Mouse (Mus musculus) ZHBTc4 (cell line): ENCODE measurements around the gene Cnr2.
A peak's percentile ranks its signal among the peaks of the same experiment; 100 is the strongest.

Experiments
- DNase-seq: peaks from one replicate; pipeline ENCODE4 v3.0.0-alpha.2; 2011; ENCODE audit warnings: low read depth, low spot score

Gene Cnr2

GRCm38 (mm10) chr4:135895071-135895571 lies at the start of gene Cnr2:
TSS of gene Cnr2 (plus strand) at chr4:135895394.
- DNase-seq: no peak

- DNase-seq: no peak
Observed at GRCm38 (mm10) chr4:135847581-135847980, 47.6 kb upstream of the Cnr2 start.

GRCm38 (mm10) chr4:135850411-135851095 lies 44.6 kb upstream of the Cnr2 start:
- no peak for DNase-seq

GRCm38 (mm10) chr4:135851942-135852341 lies 43.3 kb upstream of the Cnr2 start:
- no peak for DNase-seq

- no peak for DNase-seq
Observed at GRCm38 (mm10) chr4:135853987-135854546, 41.1 kb upstream of the Cnr2 start.

GRCm38 (mm10) chr4:135854630-135855029 lies 40.6 kb upstream of the Cnr2 start:
- no peak for DNase-seq

GRCm38 (mm10) chr4:135855080-135855479 lies 40.1 kb upstream of the Cnr2 start:
- DNase-seq: peak; percentile 68

GRCm38 (mm10) chr4:135855536-135856222 lies 39.5 kb upstream of the Cnr2 start, which contains the start of gene Srsf10:
TSS of gene Srsf10 (plus strand) at chr4:135855747.
- DNase-seq: peak; percentile 100

GRCm38 (mm10) chr4:135856223-135857091 lies 38.7 kb upstream of the Cnr2 start:
- peak; percentile 77 for DNase-seq

- no peak for DNase-seq
Observed at GRCm38 (mm10) chr4:135857597-135858186, 37.5 kb upstream of the Cnr2 start.

- no peak for DNase-seq
Observed at GRCm38 (mm10) chr4:135868996-135869395, 26.2 kb upstream of the Cnr2 start.

GRCm38 (mm10) chr4:135870227-135871023 lies 24.8 kb upstream of the Cnr2 start:
- no peak for DNase-seq

- no peak for DNase-seq
Observed at GRCm38 (mm10) chr4:135872015-135872414, 23.2 kb upstream of the Cnr2 start.

GRCm38 (mm10) chr4:135872589-135873391 lies 22.4 kb upstream of the Cnr2 start:
- DNase-seq: no peak

- peak; percentile 97 for DNase-seq
Observed at GRCm38 (mm10) chr4:135873526-135874202, 21.5 kb upstream of the Cnr2 start, which contains the start of gene Pnrc2. TSS of gene Pnrc2 (minus strand) at chr4:135873850.

- no peak for DNase-seq
Observed at GRCm38 (mm10) chr4:135874564-135875535, 20.3 kb upstream of the Cnr2 start.

- no peak for DNase-seq
Observed at GRCm38 (mm10) chr4:135875546-135875945, 19.6 kb upstream of the Cnr2 start.
